Mouse (Mus musculus) myocyte (in vitro differentiated cells): ENCODE results near the gene Cog2.

Source experiments
- E2F4 ChIP-seq: IDR thresholded peaks from one replicate; pipeline ENCODE4 v1.6.1; 2011; ENCODE audit warnings: mild to moderate bottlenecking, control low read depth, moderate library complexity; ENCODE audit not compliant: insufficient read depth
- POLR2A ChIP-seq: IDR thresholded peaks from one replicate; pipeline ENCODE4 v1.6.1; 2011; ENCODE audit warnings: low read depth, mild to moderate bottlenecking, control low read depth, moderate library complexity; ENCODE audit not compliant: insufficient read length

- no peak for TF ChIP-seq E2F4
- TF ChIP-seq POLR2A: no peak
These were observed 27.6 kb downstream of the Cog2 start for GRCm38 (mm10) chr8:124548187-124548586.
